Comparison of ENCODE assay signal across 8 mouse cellular contexts in genomic region chr11:31371256-31371838, GRCm38 (mm10). TPM values are rescaled to one million over a fixed set of nuclear protein-coding genes. Genes with fewer than 3 reads are reported as not detected.
A peak's percentile ranks its signal among the peaks of the same experiment; 100 is the strongest.
DNase-seq lines count a peak whose midpoint lies in the region; ATAC-seq and TF ChIP-seq lines count a peak whose summit lies in the region.

No protein-coding gene starts in this region.

- no peak for TF ChIP-seq CTCF in CH12.LX (conservative IDR thresholded peaks at IDR 0.05 in 1 of 2, IDR thresholded peaks at IDR 0.05 in 1 of 2; ENCODE audit: low read depth in 2 of 2, low read length in 2 of 2)

- no peak for TF ChIP-seq RAD21 in CH12.LX (IDR thresholded peaks at IDR 0.05; ENCODE audit: low read depth, low read length)

- no peaks in the 10 kb centered on the region for H3K36me3 ChIP-seq in CH12.LX (replicated peaks in 1 of 2; ENCODE audit: control insufficient read depth in 1 of 2, insufficient read depth in 1 of 2, low read length in 1 of 2)
- H3K36me3 ChIP-seq in forebrain, embryonic 12.5 days (replicated peaks): no peaks in the 10 kb centered on the region

- peak; percentile 91 for DNase-seq in heart, adult 11 months
- DNase-seq in heart, postnatal 25 days (ENCODE audit: low spot score): no peak
- DNase-seq in CH12.LX (ENCODE audit: extremely low read depth): peak; percentile 40
- peak; percentile 17 for DNase-seq in liver
- DNase-seq in right cerebral cortex, postnatal 10 days (ENCODE audit: low spot score in 2 of 2): peak; percentile 26 to 32
- no peak for DNase-seq in c-Kit-positive CD71-positive TER-119-positive erythroid progenitor cells, embryonic 14.5 days (ENCODE audit: low spot score)

- peaks cover 0 to 22% of the 10 kb centered on the region in 2 experiments; a peak in 2 of 4 replicates for H3K4me1 ChIP-seq in CH12.LX (ENCODE audit: control insufficient read depth in 1 of 2, insufficient read depth in 2 of 2)
- H3K4me1 ChIP-seq in forebrain, embryonic 12.5 days: peaks cover 31% of the 10 kb centered on the region

- H3K27ac ChIP-seq in CH12.LX (ENCODE audit: insufficient read depth, low read depth): no peak overlapping the region
- H3K27ac ChIP-seq in forebrain, embryonic 12.5 days: no peak overlapping the region

- no peaks in the 10 kb centered on the region for H3K79me2 ChIP-seq in CH12.LX (replicated peaks; ENCODE audit: control insufficient read depth, extremely low read depth, insufficient read depth, poor library complexity, severe bottlenecking)

- peaks cover 22% of the 10 kb centered on the region for H3K9me3 ChIP-seq in CH12.LX (replicated peaks; ENCODE audit: low read length)
- no peaks in the 10 kb centered on the region for H3K9me3 ChIP-seq in forebrain, embryonic 12.5 days

- TF ChIP-seq POLR2A in CH12.LX (IDR thresholded peaks at IDR 0.05; ENCODE audit: low read depth, low read length): no peak

- no peak overlapping the region for H3K9ac ChIP-seq in CH12.LX (ENCODE audit: insufficient read depth, low read depth)
- no peak overlapping the region for H3K9ac ChIP-seq in forebrain, embryonic 12.5 days

- WGBS in forebrain, embryonic 12.5 days: 2% methylated on average over 39 of the region's 39 CpGs

- H3K4me2 ChIP-seq in CH12.LX (ENCODE audit: insufficient read depth, low read depth, poor library complexity, severe bottlenecking): no peak overlapping the region
- H3K4me2 ChIP-seq in forebrain, embryonic 12.5 days: peak overlapping the region; percentile 98

- in situ Hi-C loops in CH12.LX (cut with MboI; ENCODE audit: low pct_ligation_motif_present, low pct_unique_long_range_greater_than_20kb, low sequenced_read_pairs): no loop called here

- H3K4me3 ChIP-seq in CH12.LX (replicated peaks in 1 of 3; ENCODE audit: low read depth in 2 of 3, low read length in 2 of 3, poor library complexity in 1 of 3): no peak overlapping the region
- peak overlapping the region; percentile 55 for H3K4me3 ChIP-seq in forebrain, embryonic 12.5 days (replicated peaks)

- ATAC-seq in forebrain, embryonic 12.5 days (ENCODE audit: low FRiP score): no peak
- ATAC-seq in megakaryocyte-erythroid progenitor cell, adult 5-6 weeks (replicated peaks; ENCODE audit: low FRiP score, low TSS enrichment, poor library complexity, severe bottlenecking): no peak

- dilution Hi-C loops in CH12.LX (cut with MboI; ENCODE audit: extremely low pct_ligation_motif_present, extremely low pct_unique_long_range_greater_than_20kb, low sequenced_read_pairs): no loop called here

- no peak for TF ChIP-seq EP300 in CH12.LX (IDR thresholded peaks at IDR 0.05; ENCODE audit: low read length)

- intact Hi-C loops in heart, postnatal 25 days (cut with DNase I): no loop called here

- no peaks in the 10 kb centered on the region for H3K27me3 ChIP-seq in CH12.LX (replicated peaks)
- H3K27me3 ChIP-seq in forebrain, embryonic 12.5 days: peaks cover 41% of the 10 kb centered on the region

TF ChIP-seq in CH12.LX, 34 proteins besides CTCF, POLR2A, EP300 and RAD21:
- TF ChIP-seq GABPA (IDR thresholded peaks at IDR 0.05; ENCODE audit: insufficient replicate concordance, low read depth, low read length): no peak
- no peak for TF ChIP-seq IRF4 (IDR thresholded peaks at IDR 0.05; ENCODE audit: low read depth, low read length)
- TF ChIP-seq SIN3A (IDR thresholded peaks at IDR 0.05; ENCODE audit: low read length): no peak
- TF ChIP-seq TCF12 (IDR thresholded peaks at IDR 0.05; ENCODE audit: low read depth, low read length): no peak
- no peak for TF ChIP-seq CHD2 (IDR thresholded peaks at IDR 0.05; ENCODE audit: low read length)
- TF ChIP-seq E2F4 (IDR thresholded peaks at IDR 0.05; ENCODE audit: insufficient replicate concordance, low read depth, low read length): no peak
- TF ChIP-seq MAX (IDR thresholded peaks at IDR 0.05; ENCODE audit: low read length): no peak

RNA-seq across cellular contexts. Expression of gene Stc2, which starts 1.5 kb away (rescaled TPM):
- 10 to 100 TPM; 15.0 to 26.0 TPM for total RNA-seq in heart, postnatal 25 days (2021)
- total RNA-seq in CH12.LX (2012; rRNA removed) (not detected in 2 replicates), CH12.LX (2014; rRNA removed) (not detected in 2 replicates)
- not detected in 2 replicates for polyA plus RNA-seq in CH12.LX (2012; ENCODE audit: insufficient read length, low read depth)
- polyA plus RNA-seq in forebrain, embryonic 12.5 days (2016; fragmentation: Nextera tagmentation; extraction: Ambion mirVana): 1.6 and 2.1 TPM in 2 replicates
- not detected in 2 replicates for total RNA-seq in megakaryocyte-erythroid progenitor cell, adult 5-6 weeks (2014; fragmentation: Nextera tagmentation)
- 0.53 and 7.8 TPM in 2 replicates for total RNA-seq in megakaryocyte-erythroid progenitor cell, adult 5-6 weeks (2017)

Comparison
In these comparisons a context has a peak if more than half of its experiments do, and no peak if none do; other contexts are left out.
1. DNase-seq: peak in heart, adult 11 months (single experiment), CH12.LX (single experiment), liver (single experiment) and right cerebral cortex, postnatal 10 days (2 of 2); none in heart, postnatal 25 days (single experiment) and c-Kit-positive CD71-positive TER-119-positive erythroid progenitor cells, embryonic 14.5 days (single experiment).